Mouse (Mus musculus) spleen, adult 18-20 months (tissue): ENCODE results near the gene Atp2a2.
"Not testable (repeated sequence)": the region's sequence is repeated elsewhere in the genome, so short reads cannot be mapped to it uniquely, and the experiment has no call there.

ENCODE experiments used
- DNase-seq, 2 experiments: peaks; one replicate each; pipeline ENCODE4 v3.0.0; 2022; ENCODE audit warnings: mixed read lengths in 2 of 2

Atp2a2 gene

DNA sequence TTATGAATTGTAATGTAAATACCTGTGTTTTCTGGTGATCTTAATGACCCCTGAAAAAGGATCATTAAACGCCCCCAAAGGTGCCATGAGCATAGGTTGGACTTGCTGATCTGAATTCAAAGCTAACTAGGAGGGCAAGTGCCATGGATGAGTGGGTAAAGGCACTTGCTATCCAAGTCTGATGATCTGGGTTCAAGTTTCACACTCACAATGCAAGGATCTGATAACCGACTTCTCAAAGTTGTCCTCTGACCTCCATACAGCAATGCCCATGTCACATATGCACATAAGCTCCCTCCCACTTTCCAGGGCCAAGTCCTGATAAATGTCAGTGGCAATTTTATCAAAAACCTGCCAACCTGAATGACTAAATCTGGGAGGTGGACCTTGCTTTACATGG is 9.0 kb downstream of the Atp2a2 start:
- DNase-seq: no peak

DNA sequence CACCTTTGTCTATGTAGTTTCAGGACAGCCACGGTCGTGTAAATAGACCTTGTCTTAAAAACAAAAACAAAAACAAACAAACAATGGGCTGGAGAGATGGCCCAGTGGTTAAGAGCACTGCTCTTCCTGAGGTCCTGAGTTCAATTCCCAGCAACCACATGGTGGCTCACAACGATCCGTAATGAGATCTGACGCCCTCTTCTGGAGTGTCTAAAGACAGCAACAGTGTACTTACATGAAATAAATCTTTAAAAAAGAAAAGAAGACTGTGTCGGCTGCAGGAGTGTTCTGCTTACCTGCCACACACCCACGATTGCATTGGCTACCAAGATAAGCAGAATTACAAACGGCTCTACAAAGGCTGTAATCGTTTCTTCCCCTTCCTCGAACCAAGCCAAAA is 10.6 kb downstream of the Atp2a2 start:
- DNase-seq: no peak

DNA sequence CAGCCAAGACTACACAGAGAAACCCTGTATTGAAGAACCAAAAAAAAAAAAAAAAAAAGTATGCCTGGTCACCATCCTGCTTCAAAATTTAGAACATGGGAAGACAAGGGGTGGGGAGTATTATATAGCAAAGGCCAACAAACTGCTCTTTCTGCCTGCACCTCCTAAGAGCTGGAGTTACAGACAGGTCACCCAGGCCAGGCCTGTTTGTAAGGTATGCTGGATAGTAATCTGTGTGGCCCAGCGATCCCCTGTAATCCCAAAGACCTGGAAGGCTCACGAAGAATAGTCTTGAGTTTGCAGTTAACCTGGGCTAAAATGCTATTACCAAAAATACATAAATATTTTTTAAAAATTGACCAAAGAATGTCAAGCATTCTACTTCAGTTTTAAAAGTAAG is 11.9 kb downstream of the Atp2a2 start:
- DNase-seq: no peak

DNA sequence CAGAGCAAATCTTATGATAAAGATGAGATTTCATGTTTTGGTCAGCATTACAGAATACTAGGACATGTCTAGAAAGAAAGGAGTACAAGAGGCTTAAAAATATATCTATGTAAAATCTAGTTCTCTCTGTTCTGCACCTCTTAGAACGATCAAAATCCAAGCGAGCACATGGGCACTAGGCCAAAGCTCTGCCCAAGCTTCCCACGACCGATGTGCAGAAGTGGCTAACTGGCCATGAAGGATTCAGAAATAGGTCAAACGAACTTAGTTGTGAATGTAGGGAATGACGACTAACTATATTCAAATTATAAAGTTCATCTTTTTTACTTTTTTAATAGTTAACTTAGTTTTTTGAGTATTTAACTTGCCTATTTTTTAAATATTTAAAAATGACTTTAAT is 14.2 kb downstream of the Atp2a2 start:
- DNase-seq: no peak

DNA sequence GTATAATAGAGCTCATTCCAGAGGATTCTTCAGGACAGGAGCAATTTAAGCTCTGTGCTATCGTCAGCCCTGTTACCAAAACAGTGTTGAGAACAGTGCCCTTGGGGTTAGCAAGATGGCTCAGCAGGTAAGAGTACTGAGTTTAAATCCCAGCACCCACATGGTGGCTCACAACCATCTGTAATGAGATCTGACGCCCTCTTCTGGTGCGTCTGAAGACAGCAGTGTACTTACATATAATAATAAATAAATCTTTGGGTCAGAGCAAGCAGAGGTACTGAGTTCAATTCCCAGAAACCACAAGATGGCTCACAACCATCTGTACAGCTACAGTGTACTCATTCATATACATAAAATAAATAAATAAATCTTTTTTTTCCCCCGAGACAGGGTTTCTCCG is 15.8 kb downstream of the Atp2a2 start:
- DNase-seq: not testable (repeated sequence)

DNA sequence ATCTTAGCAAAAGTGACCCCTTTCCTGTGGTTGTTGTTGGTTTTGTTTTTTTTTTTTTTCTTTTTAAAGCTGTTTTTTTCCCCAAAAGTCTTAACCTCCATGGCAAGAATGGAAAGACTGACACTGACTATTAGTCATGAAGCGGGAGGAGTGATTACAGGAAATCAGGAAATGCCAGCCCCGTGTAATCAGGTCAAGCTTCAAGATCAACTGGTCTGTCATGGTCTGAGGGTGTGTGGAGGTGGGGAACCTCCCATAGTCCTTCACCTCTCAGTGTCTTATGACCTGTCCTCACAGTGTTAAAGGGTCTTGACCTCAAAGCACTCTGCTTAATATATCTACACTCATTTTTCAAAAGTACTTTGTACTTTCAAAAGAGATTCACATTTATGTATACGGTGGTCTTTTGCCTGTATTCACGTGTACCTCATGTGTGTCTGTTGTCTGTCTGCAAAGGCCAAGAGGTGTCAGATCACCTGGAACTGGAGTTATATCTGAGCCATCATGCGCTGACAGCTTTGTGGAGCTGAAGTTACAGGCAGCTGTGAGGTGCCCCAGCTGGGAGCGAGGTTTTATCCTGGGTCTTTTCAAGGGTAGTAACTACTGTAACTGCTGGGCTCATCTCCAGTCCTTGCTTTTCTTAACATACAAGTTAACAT is 19.2 kb downstream of the Atp2a2 start:
- no peak for DNase-seq

DNA sequence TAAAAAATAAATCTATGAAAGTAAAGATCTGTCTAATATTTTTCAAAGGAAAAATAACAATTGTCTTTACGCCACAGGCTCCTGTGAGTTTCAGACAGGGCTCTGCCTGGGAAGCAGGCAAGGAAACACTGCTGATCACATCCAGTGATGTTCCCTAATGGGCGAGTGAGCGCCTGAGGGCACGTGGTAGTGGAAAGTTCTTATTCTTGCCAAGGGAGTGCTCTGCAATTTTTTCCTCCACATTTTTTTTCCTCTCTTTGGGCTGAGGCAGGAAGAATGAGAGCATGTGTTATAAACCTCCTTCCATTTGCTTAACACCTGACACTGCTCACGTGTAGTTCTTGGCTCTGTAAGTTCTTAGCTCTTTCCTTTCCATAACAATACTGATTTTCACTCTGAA is 20.2 kb downstream of the Atp2a2 start:
- no peak for DNase-seq

DNA sequence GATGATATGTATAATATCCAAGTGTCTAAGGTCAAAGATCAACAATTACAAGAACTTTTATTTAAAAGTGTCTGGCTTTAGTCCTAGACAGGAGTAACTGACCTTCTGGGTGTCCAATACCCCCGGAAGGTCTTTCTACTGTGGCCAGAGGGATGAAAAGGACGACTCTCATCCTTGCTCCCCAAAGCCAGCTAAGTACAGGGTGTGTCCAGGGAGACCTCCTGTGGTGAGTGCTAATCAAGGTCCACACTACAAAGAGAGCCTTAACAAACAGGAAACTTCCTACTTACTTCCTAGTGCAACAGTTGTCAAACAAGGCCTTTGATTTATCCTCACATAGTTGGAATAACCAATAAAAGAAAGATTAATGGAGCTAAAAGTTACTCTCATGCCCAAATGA is 22.9 kb downstream of the Atp2a2 start:
- no peak for DNase-seq

DNA sequence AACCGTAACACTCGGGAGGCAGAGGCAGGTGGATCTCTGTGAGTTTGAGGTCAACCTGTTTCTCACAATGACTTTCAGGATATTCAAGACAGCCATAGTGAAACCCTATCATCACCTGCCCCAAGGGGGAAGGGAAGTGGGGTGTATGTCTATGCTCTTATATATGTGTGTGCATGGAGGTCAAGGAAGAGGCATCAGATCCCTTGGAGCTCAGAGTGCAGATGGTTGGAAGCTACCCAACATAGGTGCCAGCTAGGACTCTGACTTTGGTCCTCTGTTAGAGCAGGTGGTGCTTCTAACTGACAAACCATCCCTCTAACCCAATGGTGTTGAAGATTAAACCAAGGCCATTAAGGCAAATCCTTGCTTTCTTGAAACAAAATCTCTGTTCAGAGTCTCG is 24.5 kb downstream of the Atp2a2 start:
- DNase-seq: no peak

DNA sequence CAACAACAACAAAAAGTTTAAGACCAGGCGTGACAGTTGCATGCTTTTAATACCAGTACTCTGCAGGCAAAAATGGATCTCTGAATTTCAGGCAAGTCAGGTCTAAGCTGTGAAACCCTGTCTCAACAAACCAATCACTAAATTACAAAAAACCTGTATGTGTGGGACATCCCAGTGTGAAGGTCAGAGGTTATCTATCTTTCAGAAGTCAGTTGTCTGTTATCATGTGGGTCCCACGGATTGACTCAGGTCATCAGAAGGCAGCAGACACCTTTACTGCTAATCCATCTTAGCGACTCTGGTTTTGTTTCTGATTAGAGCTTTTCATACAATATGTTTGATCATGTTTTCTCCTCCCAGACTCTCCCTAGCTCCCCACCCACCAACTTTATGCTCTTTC is 25.9 kb downstream of the Atp2a2 start:
- DNase-seq: no peak

DNA sequence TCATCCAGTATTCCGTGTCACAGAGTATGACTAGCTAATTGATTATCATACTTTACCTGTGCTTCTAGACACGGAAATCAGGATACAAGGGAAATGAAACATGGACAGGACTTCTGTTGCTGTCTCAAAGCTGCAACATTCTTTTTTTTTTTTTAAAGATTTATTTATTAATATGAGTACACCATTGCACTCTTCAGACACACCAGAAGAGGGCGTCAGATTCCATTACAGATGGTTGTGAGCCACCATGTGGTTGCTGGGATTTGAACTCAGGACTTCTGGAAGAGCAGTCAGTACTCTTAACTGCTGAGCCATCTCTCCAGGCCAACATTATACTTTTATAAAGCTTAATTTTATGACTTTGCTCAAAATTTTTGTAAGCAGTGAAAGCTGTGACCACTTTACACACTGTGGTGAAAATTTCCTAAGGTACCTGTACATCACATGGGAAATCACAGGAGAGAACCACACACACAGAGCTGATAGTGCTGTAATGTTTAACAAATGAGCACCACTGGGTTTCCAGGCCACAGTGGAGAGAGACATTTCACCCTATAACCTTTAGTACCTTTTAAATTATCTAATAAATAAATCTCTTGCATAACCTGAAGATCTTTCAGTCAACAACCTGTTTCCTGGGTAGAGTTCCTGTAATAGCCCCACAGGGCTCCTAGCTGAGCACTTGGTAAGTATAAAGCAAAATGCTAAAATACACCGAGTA is 27.2 kb downstream of the Atp2a2 start:
- no peak for DNase-seq

DNA sequence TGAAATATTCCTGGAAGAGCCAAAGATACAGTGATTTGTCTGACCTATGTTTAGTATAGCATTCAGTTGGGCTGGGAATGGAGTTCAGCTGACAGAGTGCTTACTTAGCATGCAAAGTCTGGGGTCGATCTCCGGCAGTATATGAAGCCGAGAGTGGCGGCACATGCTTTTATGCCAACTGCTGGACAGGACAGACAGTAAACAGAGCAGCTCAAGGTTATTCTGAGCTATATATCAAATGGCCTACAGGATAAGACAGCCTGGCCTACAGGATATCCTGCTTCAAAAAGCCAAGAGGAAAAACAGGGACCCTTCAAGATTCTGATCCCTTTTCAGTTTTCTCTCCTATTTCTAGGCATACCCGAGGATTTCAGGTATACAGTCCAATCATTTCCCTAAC is 30.4 kb downstream of the Atp2a2 start:
- no peak for DNase-seq

DNA sequence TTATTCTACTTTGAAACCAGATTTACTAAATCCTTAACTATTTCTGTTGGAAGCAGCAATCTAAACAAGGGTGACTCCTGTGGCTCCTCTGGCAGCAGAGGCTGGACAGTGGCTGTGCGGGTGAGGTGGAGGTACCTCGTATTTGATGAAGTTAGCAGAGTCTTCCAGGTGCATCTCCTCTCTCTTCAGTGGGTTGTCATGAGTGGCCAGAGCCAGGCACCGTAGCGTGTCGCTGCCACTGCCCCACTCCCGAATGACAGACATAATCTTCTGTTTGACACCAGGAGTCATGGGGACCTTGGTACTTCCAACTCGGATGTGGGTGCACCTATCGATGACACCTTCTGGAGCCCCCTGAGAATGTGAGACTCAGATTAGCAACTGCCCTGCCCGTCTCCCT is 40.6 kb downstream of the Atp2a2 start:
- DNase-seq: no peak

DNA sequence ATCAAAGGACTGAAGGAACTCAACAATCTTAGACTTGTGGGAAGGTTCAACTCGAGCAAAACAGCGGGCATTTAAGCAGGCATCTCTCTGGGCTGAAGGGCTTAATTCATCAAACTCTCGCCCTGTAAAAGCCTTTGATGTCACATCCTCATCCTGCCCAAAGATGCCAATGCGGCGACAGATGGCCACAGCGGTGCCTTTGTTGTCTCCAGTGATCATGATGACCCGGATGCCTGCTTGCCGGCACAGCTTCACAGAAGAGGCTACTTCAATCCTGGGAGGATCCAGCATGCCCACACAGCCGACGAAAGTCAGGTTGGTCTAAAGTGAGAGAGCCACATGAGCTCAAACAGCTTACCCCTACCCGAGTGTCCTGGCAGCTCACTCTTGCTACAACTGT is 41.4 kb downstream of the Atp2a2 start:
- no peak for DNase-seq

DNA sequence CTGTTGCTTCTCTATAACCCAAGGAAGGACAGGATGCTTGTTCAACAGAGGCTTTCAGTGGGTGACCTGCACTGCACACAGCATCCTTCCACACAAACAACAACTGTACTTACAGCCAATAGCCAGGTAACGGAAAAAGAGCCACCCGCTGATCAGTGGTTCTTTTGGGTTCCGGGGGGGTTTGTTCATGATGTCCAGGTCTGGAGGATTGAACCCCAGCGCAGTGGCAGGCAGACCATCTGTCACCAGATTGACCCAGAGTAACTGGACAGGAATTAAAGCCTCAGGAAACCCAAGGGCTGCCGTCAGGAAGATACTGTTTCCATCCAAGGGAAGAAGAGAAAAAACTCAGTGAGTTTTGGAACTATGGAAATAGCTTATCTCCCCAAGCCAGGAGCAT is 42.7 kb downstream of the Atp2a2 start:
- no peak for DNase-seq

DNA sequence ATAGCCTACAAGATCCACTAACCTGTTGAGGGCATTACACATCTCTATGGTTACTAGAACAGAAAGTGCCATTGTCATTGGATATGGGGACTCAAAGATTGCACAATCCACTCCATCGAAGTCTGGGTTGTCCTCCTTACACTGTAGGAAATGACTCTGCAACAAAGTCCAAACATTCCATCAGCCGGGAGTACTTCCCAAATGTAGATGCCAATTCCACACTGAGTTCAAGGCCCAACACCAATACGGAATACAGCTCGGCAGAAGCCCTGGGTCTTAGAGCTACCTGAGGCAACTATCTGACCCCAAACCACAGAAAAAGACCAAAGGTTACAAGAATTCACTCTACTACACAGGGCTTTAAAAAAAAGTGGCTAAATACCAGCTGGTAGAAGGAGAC is 44.0 kb downstream of the Atp2a2 start:
- DNase-seq: no peak

DNA sequence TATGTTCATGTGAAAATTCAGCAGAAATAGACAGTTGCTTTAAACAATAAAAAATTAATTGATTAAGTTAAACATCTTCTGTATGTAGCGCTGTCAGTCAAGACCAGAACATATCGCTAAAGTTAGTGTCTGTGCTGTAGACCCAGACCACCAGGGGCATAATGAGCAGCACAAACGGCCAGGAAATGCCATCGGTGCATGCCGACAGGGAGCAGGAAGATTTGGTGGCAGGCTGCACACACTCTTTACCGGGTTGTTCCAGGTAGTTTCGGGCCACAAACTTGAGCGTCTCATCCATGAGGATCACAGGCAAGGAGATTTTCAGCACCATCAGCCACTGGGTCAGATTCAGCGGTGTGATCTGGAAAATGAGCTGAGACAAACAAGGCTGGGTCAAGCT is 45.0 kb downstream of the Atp2a2 start:
- DNase-seq: not testable (repeated sequence)

DNA sequence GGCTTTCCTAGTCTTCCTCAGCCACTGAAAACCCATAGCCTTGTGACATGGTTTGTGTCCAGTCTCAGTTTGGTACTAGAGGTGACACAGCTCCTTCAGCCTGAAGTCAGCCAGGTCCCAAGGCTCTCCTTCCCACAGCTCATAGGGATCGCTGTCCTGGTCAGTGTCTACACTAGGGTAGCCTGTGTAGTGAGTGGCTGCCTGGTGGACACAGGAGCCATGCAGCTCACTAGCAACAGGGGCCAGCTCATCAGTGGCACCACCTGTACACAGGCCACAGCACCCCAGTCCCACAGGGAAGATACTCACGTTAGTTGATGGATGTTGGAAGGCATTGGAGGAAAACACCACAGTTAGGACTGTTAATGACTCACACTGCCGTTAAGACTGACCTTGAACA is 46.4 kb downstream of the Atp2a2 start:
- DNase-seq: no peak

DNA sequence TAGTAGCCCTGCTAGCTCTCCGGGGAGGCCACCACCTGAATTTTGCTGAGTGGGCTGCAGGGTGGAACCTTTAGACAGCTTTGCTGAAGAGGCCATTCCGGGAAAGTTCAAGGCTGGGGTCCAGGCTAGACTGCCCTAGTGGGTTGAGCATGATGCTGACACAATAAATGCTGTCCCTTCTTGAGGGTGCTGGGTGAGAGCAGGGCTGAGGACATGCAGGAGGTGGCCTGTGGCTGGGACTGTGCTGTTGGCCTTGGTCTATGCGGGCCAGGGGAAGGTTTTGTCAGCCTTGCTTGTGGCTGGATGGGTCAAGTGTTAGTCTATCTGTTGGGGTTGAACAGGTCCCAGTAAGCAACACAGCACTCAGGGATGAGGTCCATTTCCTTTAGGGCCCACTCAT is 47.1 kb downstream of the Atp2a2 start:
- DNase-seq: no peak

DNA sequence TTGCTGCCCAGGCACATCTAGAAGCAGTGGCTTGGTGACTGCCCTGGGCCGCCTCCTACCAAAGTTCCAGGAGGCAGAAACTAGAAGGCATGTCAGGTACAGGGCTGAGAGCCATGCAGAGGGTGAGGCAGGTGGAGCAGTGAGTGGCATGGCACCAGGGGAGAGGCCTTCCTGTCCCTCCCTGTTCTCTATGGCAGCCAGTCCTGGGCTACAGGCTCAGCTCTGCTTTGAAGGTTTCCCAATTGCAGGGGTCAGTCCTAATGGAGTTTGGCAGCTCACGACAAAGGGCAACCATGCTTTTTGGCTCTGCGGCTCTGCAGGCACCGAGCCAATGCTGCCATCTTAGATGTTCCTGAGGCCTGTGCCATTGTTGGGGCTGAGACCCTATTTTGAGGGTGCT is 47.6 kb downstream of the Atp2a2 start:
- no peak for DNase-seq

DNA sequence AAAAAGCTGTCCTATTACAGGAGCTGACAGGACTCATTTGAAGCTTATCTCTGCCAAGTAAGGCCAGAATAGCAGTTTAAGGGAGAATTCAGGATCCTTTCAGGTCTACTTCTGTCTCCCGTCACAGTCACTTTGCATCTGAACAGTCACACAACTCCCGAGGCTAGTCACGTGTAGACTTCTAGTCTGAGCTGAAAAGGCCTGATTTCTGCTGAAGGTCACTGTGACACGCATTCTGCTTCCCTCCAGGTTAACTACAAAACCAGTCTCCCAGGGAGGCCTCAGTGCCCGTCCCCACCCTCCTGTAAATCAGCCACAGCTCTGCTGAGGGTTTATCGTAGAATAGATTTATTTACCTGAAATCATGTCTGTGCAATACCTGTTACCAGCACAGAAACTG is 48.8 kb downstream of the Atp2a2 start:
- no peak for DNase-seq

DNA sequence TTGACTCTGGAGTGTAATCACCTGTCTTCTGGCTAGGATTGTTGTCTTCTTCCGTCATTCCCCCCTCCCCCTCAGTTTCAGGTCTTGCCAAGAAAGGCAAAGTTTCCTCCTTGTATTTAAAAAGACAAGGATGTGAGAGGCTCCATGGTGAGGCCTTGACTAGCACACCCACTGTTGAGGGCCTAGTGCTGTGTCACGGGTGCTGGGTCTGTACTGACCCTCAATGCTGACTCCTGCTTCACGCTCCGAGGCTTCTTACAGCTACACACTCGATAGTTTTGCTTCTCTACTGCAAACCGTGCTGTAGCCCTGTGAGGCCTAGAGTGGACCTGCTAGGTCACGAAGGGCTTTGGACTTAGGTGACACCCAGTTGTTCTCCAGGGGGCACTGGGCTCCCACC is 49.8 kb downstream of the Atp2a2 start:
- no peak for DNase-seq

DNA sequence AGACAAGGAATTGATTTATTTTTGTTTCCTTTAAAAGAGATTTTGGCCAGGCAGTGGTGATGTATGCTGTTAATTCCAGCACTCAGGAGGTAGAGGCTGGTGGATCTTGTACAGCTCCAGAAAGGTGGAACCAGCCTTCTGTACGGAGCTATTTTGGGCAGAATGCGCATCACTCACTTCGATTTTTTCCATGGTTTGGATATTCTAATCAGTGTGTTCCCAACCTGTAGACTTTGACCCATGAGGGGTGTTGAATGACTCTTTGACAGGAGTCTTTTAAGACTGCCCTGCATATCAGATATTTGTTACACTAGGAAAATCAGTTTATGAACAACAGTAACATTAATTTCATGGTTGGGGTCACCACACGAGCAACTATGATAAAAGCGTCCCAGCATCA is 50.7 kb downstream of the Atp2a2 start:
- no peak for DNase-seq

DNA sequence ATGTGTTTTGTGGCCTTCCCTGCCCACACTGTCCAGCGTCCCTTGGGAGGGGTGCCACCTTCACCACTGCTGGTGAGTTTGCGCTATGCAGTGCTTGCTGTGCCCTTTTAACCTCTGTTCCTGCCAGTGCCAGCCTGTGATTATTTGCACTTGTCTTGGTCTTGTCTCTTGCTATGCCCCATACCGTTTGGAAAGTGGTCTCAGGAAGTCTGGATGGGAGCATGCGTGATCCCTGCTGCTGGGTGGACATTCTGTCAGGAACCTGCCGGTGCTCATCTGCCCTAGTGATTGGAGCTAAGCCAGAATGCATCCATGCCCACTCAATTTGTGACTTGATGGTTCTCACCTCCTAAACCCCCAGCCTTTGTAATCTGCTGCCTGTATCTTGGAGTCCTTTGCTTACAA is 51.1 kb downstream of the Atp2a2 start:
- no peak for DNase-seq

DNA sequence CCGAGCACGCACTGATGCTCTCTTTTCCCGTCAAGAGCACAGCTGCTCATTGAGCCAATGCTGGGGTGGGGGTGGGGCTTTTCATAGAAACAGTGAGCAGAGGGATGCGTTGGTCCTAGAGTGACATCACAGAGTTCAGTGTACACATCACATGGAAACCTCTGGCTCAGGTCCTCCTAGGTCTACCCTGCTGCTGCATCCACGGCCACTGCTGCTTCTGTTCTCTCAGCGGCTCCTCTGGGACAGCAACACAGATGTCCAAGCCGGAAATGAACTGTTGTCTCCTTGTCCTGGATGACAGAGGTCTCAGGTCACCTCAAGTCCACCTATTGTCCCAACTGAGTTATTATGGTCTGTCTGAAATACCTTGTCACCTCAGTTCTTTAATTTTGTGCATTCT is 52.1 kb downstream of the Atp2a2 start:
- DNase-seq: no peak
